Mouse (Mus musculus) CD4-positive, CD25-positive, alpha-beta regulatory T cell, adult 4 months (primary cell): ENCODE data around the gene Aplp2. TPM values are rescaled to one million over a fixed set of nuclear protein-coding genes. Genes with fewer than 3 reads are reported as not detected.
A peak's percentile ranks its signal among the peaks of the same experiment; 100 is the strongest.
"Not testable (repeated sequence)": the region's sequence is repeated elsewhere in the genome, so short reads cannot be mapped to it uniquely, and the experiment has no call there.

ENCODE experiments used
- ATAC-seq: one replicate; pipeline ENCODE4 v1.8.0; 2017
- polyA plus RNA-seq, 2 experiments: library from polyadenylated mRNA; unstranded; fragments of 100-300 nt; shearing (Covaris generic); gene quantifications; one replicate each; pipeline ENCODE4 v1.2.1; 2017

Aplp2 gene
- polyA plus RNA-seq, 2 experiments from 2014 or later = 82.6 to 83.2 TPM

DNA sequence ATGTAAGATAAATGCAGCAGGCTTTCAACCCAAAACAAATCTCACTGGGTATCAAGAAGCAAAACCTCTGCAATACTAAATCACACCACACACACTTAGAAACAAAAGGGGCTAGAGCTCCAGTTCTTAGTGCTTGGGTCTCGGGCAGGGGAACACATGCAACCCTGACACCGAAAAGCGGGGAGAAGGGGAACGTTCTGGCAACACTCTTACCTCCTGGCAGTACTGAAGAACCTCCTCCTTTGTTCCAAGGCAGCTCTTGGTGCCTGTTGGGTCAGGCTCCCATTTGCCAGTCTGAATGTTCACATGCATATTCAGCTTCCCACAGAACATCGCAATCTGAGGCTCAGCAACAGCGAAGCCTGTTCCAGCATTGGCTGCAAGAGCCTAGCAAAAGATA, 33.9 kb downstream of the Aplp2 start:
- no peak for ATAC-seq

DNA sequence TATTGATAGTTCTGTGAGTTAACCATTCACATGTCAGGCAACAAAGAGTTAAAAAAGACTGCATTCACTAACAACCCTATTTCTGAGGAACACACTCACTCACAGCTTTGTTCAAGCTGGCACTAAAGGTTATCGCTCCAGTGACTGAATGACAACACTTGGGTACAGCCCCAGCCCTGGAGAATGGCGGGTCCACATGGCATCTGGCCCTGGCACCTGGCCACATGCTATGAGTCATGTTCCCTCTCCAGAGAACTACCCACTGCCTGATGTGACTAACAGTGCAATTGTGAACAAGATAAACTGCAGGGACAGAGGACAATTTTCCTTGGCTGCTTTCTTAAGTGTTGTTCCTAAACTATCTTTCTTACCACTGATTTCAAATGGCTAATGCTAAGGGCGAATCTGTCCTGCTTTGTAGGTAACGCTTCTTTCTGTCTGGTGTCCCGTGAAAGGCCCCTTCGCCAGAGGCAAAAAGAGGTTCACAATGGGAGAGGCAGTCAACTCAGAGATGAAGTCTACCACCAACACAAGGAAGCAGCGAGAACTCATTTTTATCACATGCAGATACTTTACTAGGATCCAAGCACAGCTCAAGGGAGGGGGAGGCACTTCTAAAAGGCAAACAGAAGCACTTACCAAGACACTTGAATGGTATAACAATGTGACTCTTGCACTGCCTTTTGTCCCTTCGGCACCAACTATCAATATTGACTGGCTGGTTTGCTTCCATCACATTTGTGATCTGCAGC, 35.1 kb downstream of the Aplp2 start:
- ATAC-seq = no peak

DNA sequence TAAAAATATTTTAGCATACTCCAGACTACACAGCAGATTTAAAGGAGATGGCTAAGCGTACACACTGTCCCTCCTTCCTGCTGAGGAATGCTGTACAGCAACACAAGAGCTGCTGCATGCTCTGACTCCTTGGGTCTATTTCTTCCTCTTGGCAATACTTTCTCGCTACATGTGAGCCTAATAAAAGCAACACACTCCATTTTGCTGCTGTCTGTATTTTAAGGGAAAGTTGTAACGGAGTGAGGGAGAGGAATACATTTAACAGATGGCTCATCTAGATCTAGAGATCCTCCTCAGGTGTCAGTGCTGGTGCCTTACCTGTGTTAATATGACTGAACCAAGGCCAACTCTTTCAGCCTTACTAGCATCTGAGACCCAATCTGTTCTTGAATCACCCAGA, 35.6 kb downstream of the Aplp2 start:
- ATAC-seq = no peak

DNA sequence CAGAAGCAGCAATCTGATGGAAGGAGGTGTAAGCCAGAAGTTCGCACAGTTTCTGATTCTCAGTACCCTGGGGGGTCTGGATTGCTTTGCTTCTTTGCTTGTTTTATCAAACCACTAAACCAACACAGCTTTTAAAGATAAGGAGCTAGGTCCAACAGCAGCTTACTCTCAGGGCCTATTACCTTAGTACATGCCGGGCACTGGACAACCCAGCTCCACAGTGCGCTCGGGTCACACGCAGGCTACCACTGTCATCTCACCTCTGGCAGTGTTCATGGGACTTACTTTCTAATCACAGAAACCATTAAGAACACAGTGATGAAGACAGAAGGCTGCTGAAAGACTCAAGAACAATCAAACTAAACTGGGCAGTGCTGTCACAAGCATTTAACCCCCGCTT, 36.3 kb downstream of the Aplp2 start:
- no peak for ATAC-seq

DNA sequence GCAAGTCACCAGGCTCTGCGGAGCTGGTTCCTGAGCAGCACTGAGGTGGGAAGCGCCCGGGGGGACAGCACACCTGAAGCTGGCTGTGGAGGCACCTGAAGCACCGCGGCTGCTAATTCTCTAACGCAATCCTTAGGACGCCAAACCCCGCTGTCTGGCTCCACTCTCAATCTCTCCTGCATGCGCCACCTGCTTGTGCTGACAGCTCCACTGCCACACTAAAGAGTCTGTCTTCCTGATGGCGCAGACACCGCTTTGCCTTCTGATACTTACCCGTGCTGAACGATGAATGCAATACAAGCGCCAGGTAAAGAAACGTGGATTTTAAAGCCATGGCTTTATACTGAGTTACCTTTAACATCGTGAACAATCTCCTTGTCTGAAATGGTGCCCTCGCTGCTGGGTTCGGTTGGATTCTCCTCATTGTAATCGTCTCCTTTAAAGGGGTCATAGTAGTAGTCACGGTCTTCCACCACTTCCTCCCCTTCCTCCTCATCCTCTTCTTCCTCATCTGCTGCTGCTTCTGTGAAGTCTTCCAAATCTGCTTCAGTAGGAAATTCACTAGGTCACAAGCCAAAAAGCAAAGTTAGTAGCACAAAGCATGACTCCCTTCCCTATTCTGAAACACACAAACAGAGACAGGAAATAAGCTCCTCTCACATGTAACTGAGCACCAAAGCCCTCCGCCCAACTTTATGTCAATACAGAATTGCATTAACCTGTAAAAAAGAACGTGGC, 43.1 kb downstream of the Aplp2 start:
- no peak for ATAC-seq

DNA sequence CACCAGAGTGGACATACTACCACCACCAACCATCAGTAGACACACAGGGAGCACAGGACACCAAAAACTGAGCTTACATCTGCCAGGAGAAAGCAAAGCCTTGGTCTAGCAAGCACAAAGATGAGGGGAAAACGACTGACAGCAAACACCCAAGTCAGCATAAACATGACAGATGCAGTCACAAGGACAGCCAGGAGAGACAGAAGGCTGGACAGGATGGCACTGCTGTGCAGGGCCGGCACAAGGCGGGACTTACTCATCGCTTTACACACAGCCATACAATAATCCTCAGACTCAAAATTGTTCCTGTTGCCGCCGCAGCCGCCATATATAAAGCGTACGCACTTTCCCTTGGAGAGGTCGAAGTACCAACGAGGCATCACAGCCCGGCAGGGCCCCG, 44.3 kb downstream of the Aplp2 start:
- ATAC-seq = no peak

DNA sequence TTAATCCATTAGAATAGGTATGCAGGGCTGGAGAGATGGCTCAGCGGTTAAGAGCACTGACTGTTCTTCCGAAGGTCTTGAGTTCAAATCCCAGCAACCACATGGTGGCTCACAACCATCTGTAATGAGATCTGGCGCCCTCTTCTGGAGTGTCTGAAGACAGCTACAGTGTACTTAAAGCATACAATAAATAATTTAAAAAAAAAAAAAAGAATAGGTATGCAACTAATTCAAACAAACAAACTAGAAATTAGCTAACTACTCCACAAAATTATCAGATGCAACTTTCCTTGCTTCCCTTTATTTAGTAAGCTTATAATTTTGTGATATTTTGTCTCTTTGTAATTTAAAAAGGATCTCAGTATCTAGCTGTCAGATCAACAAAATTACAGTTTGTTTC, 46.1 kb downstream of the Aplp2 start:
- not testable (repeated sequence) for ATAC-seq

DNA sequence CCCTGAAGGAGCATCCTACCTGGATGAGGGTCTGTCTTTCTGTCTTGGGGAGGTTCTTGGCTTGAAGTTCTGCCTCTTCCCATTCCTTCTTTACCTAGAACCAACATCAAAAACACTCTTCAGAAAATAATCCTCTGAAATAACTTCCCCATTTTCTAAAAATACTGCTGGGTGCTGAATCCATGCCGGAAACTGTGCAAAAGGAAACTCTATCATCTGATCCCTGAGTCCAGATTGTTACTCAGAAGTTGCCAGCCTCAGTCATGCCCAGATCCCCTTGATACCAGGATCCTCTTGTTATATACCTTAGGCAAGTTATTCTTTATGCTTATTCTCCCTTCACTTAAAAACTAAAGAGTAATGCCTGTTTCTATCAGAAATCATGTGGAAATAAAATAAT, 48.3 kb downstream of the Aplp2 start:
- no peak for ATAC-seq

DNA sequence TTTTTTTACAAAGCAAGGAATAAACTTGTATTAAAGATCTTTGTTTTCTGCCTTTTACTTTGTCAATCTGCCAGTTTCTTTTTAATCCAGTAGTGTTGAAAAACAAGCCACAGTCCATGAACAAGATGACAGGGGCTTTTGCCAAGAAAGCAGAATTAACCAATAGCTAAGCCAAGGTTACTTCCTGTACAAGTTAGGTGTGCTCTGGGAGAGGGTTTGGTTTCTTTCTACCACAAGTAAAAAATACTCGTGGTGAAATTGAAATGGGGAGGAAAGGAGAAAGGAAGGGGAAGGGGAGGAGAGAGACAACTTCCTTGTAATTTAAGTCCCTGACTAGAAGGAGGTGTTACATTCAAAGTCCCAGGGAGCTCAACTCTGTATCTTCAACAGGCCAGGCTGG, 48.7 kb downstream of the Aplp2 start:
- ATAC-seq = no peak

DNA sequence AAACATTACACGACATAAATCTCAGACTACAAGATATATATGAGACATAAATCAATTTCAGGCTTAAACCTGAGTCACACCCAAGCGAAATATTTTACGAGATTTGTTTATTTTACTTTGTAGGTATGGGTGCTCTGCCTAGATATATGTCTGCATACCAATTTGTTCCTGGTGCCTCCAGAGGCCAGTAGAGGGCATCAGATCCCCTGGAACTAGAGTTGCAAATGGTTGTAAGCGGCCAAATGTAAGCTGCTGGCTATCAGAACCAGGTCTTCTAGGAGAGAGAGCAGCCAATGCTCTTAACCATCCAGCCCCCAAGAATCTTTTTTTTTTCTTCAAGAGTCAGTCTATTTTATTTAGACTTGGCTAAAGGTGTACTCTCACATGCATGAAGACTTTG, 51.7 kb downstream of the Aplp2 start:
- no peak for ATAC-seq

DNA sequence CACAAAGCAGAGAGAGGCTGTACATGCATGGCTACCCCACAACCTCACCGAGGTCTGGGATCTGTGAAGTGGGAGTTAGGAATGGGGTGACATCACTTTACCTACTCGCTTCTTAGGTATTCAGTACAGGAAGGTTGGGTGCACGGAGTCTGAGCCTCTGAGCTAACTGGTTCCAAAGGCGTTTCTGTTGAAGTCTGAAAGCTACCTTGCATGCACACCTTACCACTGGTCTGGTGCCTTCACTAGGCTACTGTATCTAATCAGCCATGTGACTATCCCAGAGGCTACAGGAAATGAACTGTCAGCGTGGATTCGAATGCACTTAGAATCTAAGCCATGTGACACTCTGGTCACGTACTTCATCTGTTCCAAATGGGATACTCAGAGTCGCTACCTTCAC, 55.0 kb downstream of the Aplp2 start:
- ATAC-seq = no peak

DNA sequence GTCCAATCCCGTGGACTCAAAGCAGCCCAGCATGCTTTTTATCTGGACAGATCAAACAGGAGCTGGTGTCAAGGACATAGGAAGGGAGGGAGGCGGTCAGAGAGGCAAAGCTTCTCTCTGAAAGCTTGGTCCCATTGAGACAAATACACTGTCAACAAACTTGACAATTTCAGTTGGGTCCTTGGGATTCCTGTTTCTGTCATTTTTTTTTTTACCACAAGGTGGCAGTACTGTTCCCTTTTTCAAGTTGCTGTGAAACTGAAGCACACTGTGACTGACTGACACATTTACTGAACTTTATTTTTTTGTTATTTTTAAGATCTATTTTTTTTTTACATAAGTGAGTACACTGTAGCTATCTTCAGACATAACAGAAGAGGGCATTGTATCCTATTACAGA, 60.6 kb downstream of the Aplp2 start:
- peak; percentile 71 for ATAC-seq

DNA sequence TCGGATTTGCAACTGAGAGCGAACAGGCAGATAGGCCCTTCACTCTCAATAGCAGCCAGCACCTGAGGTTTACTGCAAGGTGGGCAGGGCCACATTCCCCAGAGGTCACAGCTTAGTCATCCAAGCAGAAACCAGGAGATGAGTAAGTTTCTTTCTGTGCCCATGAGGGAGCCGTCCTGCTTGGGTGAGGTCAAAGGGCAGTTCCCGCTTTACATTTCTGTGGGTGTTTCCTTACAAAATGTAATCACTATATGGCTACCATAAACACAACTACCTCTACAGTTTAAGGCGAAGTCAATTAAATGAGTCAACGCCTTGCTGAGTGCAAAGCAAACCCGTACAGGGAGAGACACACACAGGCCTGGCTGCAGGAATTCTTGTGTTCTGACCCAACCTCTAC, 63.5 kb downstream of the Aplp2 start:
- no peak for ATAC-seq

DNA sequence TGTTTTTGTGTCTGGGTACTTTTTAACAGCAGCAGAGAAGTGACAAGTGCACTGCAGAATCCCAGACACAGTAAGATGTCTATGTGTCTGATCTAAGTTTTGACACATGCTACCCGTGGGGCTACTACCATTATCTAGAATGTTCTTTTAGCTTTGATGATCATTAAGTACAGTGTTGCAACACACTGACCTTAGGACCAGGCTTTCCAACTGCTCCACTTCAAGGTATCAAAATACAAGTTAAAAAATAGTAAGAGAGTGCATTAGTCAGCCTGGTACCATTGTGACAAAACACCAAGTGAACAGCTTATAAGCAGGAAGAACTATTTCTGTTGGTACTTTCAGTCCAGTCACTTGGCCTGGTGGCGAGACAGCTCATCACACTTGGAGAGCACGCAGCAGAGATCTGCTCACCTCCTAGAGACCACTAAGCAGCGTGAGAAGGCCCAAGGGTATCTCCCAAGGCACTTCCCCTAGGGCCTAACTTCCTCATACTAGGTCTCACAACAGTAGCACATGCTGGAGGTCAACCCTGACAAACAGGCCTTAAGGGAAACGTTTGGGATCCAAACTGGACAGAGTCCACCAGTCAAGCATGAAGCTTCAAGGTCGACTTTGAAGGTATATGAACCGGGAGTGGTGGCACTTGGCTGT, 66.2 kb downstream of the Aplp2 start:
- ATAC-seq = no peak

DNA sequence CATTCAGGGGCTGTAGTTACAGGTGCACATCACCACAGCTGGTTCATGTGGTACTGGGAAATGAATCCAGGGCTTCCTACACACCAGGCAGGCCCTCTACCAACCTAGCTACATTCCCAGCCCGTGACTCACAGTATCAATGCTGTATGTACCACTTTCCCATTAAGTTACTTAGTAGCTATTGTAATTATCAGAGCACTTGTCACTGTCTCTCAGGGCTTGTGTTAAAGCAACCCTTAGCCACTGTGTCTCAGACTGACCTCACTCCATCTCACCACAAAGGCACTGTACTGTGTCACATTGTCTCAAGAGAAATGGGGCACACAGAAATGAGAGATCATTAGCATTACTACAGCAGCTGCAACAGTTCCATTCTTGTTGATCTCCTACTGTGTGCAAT, 68.7 kb downstream of the Aplp2 start:
- no peak for ATAC-seq

DNA sequence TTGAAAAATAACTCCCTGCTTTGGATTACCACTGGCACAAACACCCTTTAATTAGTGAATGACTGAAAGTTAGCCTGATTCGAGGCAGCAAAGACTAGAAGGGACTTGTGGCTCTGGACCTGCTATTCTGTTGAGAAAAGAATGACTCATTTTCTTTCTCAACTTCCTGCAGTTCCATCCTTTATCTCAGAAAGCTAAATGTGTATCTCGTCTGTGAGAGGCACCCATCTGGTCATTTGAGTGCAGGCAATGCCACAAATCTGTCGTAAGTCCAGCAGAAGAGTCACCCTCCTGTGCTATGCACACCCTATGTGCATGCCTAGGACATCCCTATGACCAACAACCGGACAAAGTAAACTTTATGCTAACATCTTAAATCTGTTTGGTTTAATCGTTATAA, 78.5 kb downstream of the Aplp2 start:
- no peak for ATAC-seq

DNA sequence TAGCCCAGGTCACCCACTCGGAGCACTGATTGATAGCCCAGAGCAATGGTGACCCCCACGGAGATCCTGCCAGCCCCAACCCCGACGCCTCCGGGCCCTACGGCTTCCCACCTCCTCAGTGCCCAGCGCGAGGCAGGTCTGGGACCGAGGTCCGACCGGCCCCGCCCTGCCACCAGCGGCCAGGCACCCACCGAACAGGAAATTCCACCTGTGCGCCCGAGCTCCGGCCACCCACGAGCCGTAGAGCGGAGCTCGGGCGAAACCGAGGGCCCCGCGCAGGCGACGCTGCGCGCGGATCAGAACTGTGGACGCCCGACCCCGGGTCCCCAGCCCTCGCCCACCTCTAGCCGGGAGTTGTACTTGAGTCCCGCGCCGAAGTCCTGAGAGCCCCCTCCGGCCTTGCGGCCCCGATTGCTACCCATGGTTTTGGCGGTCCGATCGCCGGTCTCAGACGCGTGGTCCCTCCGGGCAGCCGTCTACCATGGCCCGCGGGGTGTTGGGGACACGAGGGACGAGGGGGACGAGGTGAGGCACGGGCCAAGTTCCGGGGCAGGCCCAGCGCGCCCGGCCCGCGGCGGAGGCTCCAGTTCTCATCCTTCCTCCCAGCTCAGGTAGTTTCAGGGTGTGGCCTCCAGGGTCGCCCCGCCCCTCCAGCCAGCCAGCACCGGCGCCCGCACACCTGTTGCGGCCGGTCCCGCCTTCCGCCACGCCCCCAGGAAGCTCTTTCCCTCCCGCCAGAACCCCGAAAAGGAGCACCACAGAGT, 80.2 kb downstream of the Aplp2 start, which contains the start of gene St14:
TSS of gene St14 (minus strand) at position 649 of the 764 bp plus-strand sequence.
- ATAC-seq = peak; percentile 50

DNA sequence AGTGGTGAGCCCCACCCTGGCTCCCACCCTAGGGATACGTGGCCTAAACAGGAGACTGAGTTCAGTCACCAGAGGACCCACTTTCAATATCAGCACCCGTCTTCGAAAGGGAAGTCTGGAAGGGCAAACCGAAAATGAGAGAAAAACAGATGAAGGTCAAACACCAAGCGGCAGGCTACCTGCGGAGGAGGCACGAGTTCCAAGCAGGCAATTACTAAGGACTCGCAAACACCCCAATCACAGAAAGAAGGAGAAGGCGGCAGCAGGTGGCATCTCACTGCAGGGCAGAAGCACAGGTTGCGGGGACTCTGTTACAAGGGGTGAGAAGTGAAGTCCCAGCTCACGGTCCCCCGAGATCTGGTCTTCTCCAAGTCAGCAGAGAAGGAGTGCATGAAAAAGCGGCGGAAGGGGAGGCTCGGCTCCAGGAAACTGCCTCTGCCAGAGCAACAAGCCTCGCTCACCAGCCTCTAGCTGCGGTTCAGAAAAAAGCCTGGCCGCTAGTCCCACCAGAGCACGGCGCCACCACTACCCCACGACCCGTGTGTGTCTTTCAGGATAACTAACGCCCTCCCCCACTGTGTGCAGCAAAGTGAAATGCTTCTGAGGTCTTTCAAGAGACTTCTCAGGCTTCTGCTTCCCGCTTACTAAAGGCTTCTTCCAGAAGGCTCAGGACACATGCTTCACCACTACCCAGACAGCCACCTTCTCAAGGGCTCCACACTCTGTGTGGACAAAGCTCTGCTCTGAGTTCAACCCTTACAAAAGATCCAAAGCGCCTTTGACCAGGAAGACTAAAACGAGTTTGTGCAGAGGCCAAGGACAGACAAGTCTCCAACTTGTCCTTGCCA, 81.0 kb downstream of the Aplp2 start:
- ATAC-seq = peak; percentile 11

DNA sequence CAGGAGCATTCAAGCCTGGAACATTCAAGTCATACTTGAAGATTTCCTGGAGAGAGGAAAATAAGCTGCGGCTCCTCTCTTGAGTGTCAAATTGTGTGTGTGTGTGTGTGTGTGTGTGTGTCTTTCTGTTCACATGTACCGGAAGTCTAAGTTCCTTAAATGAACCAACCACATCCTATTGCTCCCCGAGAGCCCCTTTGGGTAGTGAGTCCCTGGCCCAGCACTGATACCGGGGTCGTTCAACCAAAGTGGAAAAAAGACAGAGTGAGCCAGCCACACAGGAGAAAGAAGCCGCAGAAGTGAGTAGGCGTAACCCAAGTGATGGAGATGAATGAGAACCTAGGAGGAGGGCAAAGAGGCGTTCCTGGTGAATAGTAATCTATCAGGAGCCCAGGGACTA, 81.7 kb downstream of the Aplp2 start:
- ATAC-seq = peak; percentile 73

DNA sequence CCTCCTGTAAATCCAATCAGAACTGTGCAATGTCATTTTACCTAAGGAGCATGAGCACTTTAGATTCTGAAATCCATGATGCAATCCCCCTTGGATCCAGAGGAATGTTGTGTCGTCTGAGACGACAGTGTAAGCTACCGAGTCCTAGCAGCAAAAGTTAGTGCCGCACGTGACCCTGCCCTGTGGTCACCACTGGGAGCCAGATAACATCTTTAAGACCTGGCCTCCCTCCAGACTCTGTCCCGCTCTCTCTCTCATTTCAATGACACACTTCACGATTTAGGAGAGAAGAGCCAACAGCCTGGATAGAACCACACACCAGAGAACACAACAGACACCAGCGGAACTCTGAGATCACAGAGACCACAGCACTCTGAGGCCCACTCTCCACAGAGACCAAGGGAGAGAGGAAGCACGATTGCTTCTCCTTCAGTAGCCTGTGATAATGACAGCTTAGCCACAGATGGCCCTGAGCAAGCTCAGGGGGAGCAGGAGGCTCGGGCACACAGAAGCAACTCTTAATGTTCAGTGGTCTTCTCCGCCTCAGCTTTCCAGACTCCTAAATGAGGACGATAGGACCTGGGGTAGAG, 83.6 kb downstream of the Aplp2 start:
- ATAC-seq = no peak

DNA sequence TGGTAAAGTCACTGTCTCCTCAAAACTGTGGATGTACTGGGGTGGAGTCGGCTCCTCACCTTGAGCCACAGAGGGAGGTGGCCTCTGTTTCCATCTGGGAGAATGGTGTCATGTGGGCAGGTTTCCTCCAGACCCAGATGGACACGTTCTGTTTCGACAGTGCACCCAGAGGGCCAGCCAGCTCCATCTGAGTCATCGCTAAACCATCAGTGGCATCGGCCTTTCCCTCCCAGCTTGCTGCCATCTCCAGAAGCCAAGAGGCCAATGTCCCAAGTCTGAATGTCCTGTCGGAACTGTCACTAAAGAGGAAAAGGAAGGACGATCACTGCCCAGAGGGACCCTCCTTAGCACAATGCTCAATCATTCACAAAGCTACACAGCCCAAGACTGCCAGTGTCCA, 85.5 kb downstream of the Aplp2 start:
- ATAC-seq = no peak
